Mouse (Mus musculus) A20 (cell line): ENCODE data around the gene Timm13.

ENCODE experiments used
- DNase-seq: peaks from one replicate; pipeline ENCODE4 v3.0.0-alpha.2; 2011; ENCODE audit warnings: low read depth, low spot score

Timm13 gene

DNA sequence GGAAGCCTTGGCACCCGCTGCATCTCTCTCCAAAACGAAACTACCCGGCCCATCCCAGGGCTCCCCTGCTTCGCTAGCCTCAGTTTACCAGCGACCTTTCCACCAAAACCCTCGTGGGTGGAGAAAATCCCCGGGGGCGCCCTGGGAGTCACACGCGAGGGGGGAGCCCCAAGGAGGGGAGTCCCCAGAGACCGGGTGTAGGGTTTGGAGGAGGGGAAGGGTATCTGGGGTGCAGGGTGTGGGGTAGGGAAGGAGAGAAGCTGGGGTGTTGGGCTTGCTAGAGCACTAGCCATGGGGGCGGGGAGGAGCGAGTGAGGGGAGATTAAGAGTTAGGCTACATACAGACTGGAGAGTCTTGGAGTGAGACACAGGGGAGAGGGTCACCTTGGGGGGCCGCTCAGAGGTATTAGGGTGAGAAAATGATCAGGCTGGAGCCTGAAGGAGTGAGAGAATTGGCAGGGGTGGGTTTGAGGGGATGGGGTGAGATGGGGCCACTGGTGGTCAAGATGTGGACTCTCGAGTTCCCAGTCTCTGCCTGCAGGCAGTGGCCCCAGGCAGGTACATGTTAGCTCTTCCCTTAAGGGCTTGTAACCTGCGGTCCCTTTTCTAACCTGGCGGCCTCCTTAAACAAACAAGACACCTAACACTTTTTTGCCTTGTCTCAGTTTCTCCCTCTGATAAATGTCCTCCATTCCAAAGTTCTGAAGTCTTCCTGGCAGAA, 32.1 kb upstream of the Timm13 start:
- DNase-seq: peak; percentile 61

DNA sequence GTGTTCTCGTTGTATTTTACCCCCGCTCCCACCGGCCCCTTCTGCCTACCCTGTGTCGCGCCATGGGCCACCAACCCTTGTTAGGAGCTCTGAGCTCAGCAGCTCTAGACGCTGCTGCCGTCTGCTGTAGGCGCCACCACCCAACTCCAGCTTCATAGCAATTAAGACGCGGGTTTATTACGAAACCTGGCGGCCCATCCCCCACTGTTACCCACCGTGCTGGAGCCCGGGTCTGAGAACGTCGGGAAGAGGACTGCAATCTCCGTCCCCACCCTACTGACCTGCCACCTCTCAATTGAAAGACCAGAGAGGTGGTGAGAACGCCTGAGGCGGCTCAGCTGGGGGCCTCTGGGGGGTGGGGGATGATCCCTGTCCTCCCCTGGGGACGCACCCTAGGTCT, 31.4 kb upstream of the Timm13 start:
- peak; percentile 74 for DNase-seq

DNA sequence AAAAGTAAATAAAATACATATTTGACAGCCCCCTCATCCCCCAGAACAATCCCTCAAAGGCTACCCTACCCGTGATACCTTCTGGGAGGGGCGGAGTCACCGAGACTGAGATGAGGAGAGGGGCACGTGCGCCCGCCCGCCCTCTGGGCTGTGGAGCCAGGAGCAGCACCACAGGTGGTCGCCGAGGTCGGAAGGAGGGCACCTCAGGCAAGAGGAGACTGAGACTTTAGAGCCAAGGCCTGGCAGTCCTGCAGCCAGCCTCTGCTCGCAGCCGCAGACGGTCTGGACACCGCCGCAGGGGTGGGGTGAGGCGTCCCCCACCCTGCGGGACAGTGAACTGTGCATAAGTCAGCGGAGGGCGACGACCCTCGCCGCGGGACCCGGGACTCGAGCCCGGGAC, 30.9 kb upstream of the Timm13 start:
- DNase-seq: peak; percentile 81

GRCm38 (mm10) chr10:80931153-80931671, 30.4 kb upstream of the Timm13 start:
- DNase-seq: peak; percentile 59

GRCm38 (mm10) chr10:80930361-80931152, 29.8 kb upstream of the Timm13 start:
- peak; percentile 85 for DNase-seq

DNA sequence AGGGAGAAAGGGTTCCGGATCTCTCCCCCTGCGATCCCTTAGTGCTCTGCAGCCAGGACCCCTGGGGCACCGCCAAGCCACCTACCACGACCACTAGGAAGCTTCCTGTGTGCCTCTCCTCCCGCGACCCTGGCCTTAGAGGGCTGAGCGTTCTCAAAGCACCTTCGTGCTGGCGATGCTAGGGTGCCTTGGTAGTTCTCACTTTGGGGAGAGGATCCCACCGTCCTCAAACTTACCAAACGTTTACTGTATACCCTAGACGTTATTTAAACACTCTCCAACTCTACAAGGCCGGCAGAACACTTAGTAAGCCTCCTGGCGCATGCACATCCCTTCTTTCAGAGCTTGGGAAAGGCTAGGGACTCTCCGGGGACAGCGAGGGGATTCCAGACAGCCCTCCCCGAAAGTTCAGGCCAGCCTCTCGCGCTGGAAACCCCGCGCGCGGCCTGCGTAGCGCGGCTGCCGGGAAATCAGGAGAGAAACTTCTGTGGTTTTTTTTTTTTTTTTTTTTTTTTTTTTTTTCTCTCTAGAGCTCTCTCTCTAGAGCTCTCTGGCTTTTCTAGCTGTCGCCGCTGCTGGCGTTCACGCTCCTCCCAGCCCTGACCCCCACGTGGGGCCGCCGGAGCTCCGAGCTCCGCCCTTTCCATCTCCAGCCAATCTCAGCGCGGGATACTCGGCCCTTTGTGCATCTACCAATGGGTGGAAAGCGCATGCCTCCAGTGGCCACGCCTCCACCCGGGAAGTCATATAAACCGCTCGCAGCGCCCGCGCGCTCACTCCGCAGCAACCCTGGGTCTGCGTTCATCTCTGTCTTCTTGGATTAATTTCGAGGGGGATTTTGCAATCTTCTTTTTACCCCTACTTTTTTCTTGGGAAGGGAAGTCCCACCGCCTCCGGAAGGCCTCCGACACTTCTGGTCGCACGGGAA, 28.8 kb upstream of the Timm13 start, which contains the start of gene Gadd45b:
Gadd45b (plus strand) TSS at position 775 of the 928 bp plus-strand sequence.
- peak; percentile 99 for DNase-seq

- DNase-seq: peak; percentile 97
Measured at GRCm38 (mm10) chr10:80928586-80929298, 28.0 kb upstream of the Timm13 start.

GRCm38 (mm10) chr10:80925472-80925871, 24.7 kb upstream of the Timm13 start:
- no peak for DNase-seq

DNA sequence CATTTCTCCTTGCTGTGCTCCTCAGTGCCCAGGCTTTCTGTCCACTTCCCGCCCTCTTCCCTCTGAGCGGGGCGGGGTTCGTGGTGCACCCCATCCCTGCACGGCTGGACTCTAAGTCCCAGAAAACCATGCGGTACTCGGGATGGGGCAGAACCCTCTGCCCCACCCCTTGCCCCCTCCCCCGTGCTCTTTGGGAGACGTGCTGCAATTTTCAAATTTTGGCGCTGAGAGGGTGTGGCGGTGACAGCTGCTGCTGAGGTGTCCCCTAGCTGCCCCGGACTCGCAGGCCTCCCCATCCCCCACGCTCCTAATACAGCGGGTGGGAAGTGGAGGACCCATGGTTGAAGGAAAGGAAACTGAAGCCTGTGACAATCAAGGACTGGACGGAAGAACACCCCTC, 21.2 kb upstream of the Timm13 start:
- no peak for DNase-seq

DNA sequence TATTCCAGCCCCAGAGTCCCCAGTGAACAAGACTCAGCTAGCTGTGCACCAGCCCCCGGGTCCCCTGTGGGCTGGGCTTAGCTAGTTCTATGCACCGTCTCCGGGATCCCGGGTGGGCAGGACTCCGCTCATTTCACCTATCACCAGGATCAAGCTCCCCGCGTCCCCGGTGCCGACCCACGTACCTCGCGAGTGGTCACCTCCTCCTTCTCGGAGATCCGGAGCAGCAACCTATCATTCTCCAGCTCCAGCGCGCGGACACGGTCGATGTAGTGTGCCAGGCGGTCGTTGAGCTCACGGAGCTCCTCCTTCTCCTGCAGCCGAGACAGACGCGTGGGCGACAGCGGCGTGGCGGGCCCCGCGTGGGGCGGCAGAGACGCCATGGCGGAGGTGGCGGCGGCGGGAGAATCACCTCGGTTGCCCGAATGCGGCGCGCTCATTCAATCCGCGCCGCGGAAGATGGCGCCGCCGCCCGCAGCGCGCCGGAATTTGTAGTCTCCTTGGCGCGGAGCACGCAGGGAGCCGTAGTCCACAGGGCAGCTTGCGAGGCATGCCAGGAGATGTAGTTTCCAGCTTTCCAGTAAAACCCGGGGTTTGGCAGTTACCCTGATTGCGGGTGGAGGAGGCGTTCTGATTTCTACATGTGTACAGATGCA, 17.1 kb upstream of the Timm13 start, which contains the start of gene Lmnb2:
Lmnb2 (minus strand) TSS at position 467 of the 656 bp plus-strand sequence.
- peak; percentile 81 for DNase-seq

DNA sequence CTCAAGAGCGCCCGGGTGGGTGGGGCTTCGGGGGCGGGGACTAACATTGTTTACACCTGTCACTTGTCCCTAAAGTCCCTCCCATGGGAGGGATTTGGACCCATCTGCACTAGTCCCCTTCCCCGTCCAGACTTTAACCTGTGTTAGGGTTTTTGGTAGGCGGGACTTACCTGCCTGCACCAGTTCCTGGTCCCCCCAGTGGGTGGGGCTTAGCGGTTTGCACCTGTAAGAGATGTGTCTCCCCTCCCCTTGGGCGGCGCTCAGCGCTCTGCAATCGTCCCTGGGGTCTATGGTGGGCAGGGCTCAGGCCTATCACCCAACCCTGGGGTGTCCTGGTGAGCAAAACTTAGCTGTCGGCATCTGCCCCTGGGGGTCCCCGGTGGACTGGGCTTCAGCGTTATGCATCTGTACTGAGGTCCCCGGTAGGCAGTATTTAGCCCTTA, 16.6 kb upstream of the Timm13 start:
- peak; percentile 65 for DNase-seq

DNA sequence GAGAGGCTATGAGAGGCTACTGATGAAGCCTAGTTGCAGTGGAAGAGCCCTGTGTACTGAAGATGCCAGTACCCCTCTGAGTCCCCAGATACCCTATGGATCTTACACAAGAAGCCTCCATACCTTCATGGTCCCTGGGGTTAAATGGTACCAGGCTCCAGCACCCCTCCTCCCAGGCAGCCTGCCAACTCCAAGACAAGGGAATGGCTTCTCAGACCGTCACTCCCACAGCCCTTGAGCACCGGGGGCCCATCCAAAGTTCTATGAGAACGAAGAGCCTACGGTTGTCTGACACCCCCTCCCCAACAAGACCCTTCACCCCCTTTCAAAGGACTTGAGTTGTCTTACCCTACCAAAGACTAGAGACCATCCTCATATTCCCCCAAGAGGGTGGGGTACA, 15.0 kb upstream of the Timm13 start:
- DNase-seq: no peak

DNA sequence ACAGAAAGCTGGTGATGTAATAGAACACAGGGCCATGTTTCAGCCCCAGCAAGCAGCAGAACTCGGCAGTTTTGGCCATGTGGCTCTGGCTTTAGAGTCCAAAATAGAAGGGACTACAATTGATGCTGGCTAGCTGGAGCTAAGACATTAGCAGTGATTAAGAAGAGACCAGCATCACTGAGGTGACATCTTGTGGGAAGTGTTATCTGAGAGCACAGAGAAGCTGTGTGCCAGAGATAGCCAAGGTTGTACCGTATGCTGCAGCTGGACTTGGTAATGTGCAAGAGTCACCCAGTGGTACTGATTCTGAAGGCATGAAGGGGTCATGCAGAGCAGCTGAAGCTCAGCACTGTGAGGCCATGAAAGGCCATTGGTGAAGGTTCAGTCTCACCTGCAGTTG, 14.5 kb upstream of the Timm13 start:
- no peak for DNase-seq

GRCm38 (mm10) chr10:80914253-80914656, 13.5 kb upstream of the Timm13 start:
- no peak for DNase-seq

DNA sequence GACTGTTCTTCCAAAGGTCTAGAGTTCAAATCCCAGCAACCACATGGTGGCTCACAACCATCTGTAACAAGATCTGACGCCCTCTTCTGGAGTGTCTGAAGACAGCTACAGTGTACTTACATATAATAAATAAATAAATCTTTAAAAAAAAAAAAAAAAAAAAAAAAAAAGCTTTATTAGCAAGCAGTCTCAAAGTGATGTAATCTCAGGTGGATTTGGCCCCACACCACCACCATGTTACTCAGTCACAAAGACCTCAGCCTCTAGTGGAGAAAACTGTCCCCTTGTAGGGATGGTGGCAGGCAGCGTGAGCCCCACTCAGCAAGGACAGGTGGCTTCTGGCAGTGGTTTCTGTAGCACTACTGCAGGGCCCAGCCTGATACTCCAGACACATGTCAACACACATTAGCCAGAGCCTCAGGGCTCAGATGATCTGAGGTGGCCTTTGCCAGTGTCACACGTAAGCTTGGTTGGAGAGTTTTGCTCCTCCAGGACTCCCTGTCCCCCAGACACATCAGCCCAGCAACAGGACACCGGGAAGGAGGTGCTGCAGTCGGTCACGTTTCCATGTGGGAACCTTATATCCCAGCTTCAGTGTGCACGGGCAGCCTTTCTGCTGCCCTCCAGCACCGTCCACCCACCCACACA, 12.7 kb upstream of the Timm13 start:
- DNase-seq: no peak

GRCm38 (mm10) chr10:80911891-80912290, 11.1 kb upstream of the Timm13 start:
- no peak for DNase-seq

GRCm38 (mm10) chr10:80911354-80911753, 10.6 kb upstream of the Timm13 start:
- no peak for DNase-seq

- DNase-seq: no peak
Measured at GRCm38 (mm10) chr10:80909375-80910162, 8.8 kb upstream of the Timm13 start.

- DNase-seq: no peak
Measured at GRCm38 (mm10) chr10:80904709-80905108, 3.9 kb upstream of the Timm13 start.
